Mouse (Mus musculus) intestine, embryonic 14.5 days (tissue): ENCODE results near the gene Thumpd1. TPM values are rescaled to one million over a fixed set of nuclear protein-coding genes. Genes with fewer than 3 reads are reported as not detected.
A peak's percentile ranks its signal among the peaks of the same experiment; 100 is the strongest.

Experiments used
- ATAC-seq: fragments of 200-750 bp; cut with Nextera tagmentation; replicated peaks from 2 replicates; pipeline ENCODE4 v1.8.0; 2017; ENCODE audit warnings: low read depth, moderate number of reproducible peaks, moderate TSS enrichment, moderate library complexity; ENCODE audit not compliant: low FRiP score, low TSS enrichment
- DNase-seq: peaks from one replicate; pipeline ENCODE4 v3.0.0-alpha.2; 2018; ENCODE audit warnings: low spot score
- H3K27ac ChIP-seq: fragments of 300-500 bp; sonication (generic); 2 replicates; pipeline ENCODE4 v1.5.1; 2014; ENCODE audit warnings: low read depth, mild to moderate bottlenecking, control low read depth
- H3K27me3 ChIP-seq: fragments of 300-500 bp; sonication (generic); replicated peaks from 2 replicates; pipeline ENCODE4 v1.6.1; 2014; ENCODE audit warnings: low read length, control low read depth; ENCODE audit not compliant: control insufficient read depth, insufficient read depth
- H3K36me3 ChIP-seq: fragments of 300-500 bp; sonication (generic); 2 replicates; pipeline ENCODE4 v1.6.1; 2014; ENCODE audit warnings: low read length, control low read depth; ENCODE audit not compliant: control insufficient read depth, insufficient read depth
- H3K4me1 ChIP-seq: fragments of 300-500 bp; sonication (generic); replicated peaks from 2 replicates; pipeline ENCODE4 v1.6.1; 2014; ENCODE audit warnings: low read length, control low read depth, mixed read lengths; ENCODE audit not compliant: control insufficient read depth, insufficient read depth
- H3K4me2 ChIP-seq: fragments of 300-500 bp; sonication (generic); 2 replicates; pipeline ENCODE4 v1.6.1; 2014; ENCODE audit warnings: low read length
- H3K4me3 ChIP-seq: fragments of 300-500 bp; sonication (generic); 2 replicates; pipeline ENCODE4 v1.5.1; 2014; ENCODE audit warnings: low read depth, low read length, control low read depth, mixed read lengths
- H3K9ac ChIP-seq: fragments of 300-500 bp; sonication (generic); 2 replicates; pipeline ENCODE4 v1.6.1; 2014; ENCODE audit warnings: mild to moderate bottlenecking, low read length
- H3K9me3 ChIP-seq: fragments of 300-500 bp; sonication (generic); 2 replicates; pipeline ENCODE4 v1.6.1; 2016; ENCODE audit warnings: low read length, control low read depth; ENCODE audit not compliant: control insufficient read depth
- WGBS: fragments of 180-500 bp; shearing (Covaris S2); extraction: QIAGEN DNeasy Blood & Tissue Kit; methylation state at CpG from one replicate; pipeline ENCODE4 v1.1.7; 2014; 5-methylcytosine and 5-hydroxymethylcytosine counted together
- polyA plus RNA-seq: library from polyadenylated mRNA; unstranded; fragments of >200 nt; fragmentation: Nextera tagmentation; extraction: Ambion mirVana; gene quantifications from 2 replicates; pipeline ENCODE4 v1.2.1, GENCODE M21; 2014

The Thumpd1 gene
- polyA plus RNA-seq, 1 experiment from 2014 or later = 84.4 TPM

- no peak overlapping the region for H3K27ac ChIP-seq
- DNase-seq (no peak), ATAC-seq (no peak)
- 83% methylated on average over 4 of the region's 4 CpGs for WGBS
- H3K27me3 ChIP-seq = no peaks in the 10 kb centered on the region
- H3K4me3 ChIP-seq = no peak overlapping the region
- no peaks in the 10 kb centered on the region for H3K4me1 ChIP-seq
- H3K9me3 ChIP-seq = no peaks in the 10 kb centered on the region
- no peaks in the 10 kb centered on the region for H3K36me3 ChIP-seq
- no peak overlapping the region for H3K9ac ChIP-seq
- no peak overlapping the region for H3K4me2 ChIP-seq
Observed at GRCm38 (mm10) chr7:119692302-119692701, 28.3 kb downstream of the Thumpd1 start.

DNA sequence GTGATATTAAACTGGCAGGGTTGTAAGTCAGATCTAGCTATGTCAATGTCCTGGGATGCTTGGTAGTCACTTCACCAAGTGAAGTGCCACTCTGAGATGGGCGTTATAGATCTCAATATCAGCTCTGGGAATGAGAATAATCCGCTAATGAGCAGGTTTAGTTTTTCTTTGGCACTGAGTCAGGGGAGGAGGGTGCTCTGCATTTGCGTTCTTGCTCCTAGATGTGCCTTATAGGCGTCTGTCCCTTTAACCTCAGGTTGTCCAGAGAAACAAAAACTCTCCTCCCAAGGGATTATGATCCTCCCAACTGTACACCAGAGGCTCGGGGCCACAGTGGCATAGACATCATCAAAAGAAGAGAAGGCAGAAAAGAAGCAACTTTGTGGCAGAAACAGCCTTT is 30.9 kb downstream of the Thumpd1 start, which contains the start of gene Acsm4:
Acsm4 (plus strand) TSS at position 301 of the 400 bp plus-strand sequence.
- no peak within 1 kb of the TSS for H3K4me3 ChIP-seq
- no peak within 1 kb of the TSS for H3K4me2 ChIP-seq
- H3K27me3 ChIP-seq = no peaks in the 10 kb centered on the region
- H3K36me3 ChIP-seq = no peaks in the 10 kb centered on the region
- DNase-seq = no peak
- H3K4me1 ChIP-seq = no peaks in the 10 kb centered on the region
- no peak for ATAC-seq
- H3K9me3 ChIP-seq = no peaks in the 10 kb centered on the region
- 72% methylated on average over 5 of the region's 5 CpGs for WGBS
- H3K27ac ChIP-seq = no peak within 1 kb of the TSS
- H3K9ac ChIP-seq = no peak within 1 kb of the TSS

DNA sequence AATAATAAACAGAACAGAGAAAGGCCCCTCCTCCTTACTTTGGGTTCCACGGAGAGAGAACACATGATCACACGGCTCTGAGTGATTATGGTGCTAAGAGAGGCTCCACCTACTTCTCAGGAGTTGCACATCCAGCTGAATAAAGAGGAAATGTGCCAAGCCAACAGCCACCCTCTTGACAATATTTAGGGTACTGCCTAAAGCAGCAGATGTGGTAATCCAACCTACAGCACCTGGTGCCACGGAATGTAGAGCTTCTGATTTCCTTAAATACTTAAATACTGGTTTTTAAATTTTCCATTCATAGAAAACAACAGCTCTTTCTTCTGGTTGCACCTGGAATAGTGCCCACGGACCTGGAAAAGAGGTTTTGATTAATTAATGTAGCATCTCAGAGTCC is 37.9 kb downstream of the Thumpd1 start:
- H3K9ac ChIP-seq = no peak overlapping the region
- no peak for DNase-seq
- 62% methylated on average over 4 of the region's 4 CpGs for WGBS

GRCm38 (mm10) chr7:119680107-119680506 is 40.5 kb downstream of the Thumpd1 start:
- no peak overlapping the region for H3K4me2 ChIP-seq
- H3K27me3 ChIP-seq = no peaks in the 10 kb centered on the region
- H3K27ac ChIP-seq = no peak overlapping the region
- H3K9me3 ChIP-seq = no peaks in the 10 kb centered on the region
- H3K4me3 ChIP-seq = no peak overlapping the region
- DNase-seq (no peak), ATAC-seq (no peak)
- WGBS = 74% methylated on average over 8 of the region's 8 CpGs
- no peaks in the 10 kb centered on the region for H3K36me3 ChIP-seq
- H3K4me1 ChIP-seq = no peaks in the 10 kb centered on the region
- H3K9ac ChIP-seq = no peak overlapping the region

More for the DNA sequence above, 37.9 kb downstream of the Thumpd1 start:
- Histone ChIP-seq H3K4me3 (no peak overlapping the region), H3K27ac (no peak overlapping the region), H3K9me3 (no peaks in the 10 kb centered on the region), H3K4me1 (no peaks in the 10 kb centered on the region), H3K36me3 (no peaks in the 10 kb centered on the region), H3K4me2 (no peak overlapping the region), H3K27me3 (no peaks in the 10 kb centered on the region)
- ATAC-seq = no peak

DNA sequence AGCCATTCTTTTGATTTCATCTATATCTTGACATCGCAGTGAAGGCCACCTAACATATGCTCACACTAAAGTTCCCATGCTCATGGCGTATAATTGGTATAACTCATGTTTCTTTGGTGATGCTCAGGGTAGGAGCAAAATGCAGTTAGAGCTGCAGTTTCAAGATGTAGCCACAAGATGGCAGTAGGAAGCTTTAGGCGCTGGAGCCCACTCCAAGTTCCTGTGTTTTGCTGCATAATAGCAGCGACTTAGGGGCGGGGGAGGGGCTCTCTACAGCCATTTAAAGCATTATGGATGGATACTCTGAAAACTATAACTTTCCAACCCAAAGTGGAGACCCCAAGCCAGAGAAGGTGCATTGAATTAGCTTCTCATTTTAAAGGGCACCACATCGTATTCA is 47.1 kb downstream of the Thumpd1 start:
- Histone ChIP-seq H3K9me3 (no peaks in the 10 kb centered on the region), H3K36me3 (no peaks in the 10 kb centered on the region), H3K27ac (no peak overlapping the region), H3K4me1 (no peaks in the 10 kb centered on the region), H3K27me3 (no peaks in the 10 kb centered on the region), H3K4me2 (no peak overlapping the region), H3K9ac (no peak overlapping the region), H3K4me3 (no peak overlapping the region)
- 19% methylated on average over 6 of the region's 6 CpGs for WGBS
- ATAC-seq (no peak), DNase-seq (peak; percentile 55)

DNA sequence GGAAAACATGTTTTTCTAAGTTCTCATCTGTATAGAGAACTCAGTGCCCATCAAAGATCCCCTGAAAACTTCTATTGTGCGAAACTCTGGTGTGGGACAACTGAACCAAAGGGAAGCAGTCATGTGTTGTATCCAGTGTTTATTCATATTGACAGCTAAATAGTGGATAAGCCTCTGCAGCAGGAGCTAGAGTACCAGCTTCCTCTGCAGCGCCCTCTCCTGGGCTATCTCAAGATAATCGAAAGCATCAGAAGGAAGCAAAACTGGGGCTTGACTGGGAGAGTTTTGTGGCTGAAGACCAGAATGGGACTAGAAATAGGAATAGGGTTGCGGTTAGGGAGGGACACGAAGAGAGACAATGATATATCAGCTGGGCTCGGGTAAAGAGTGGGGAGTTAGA is 49.7 kb downstream of the Thumpd1 start:
- H3K4me2 ChIP-seq = no peak overlapping the region
- no peak for DNase-seq

GRCm38 (mm10) chr7:119670395-119670794 is 50.2 kb downstream of the Thumpd1 start:
- H3K4me1 ChIP-seq = no peaks in the 10 kb centered on the region
- H3K9ac ChIP-seq = no peak overlapping the region
- no peak overlapping the region for H3K4me2 ChIP-seq
- no peak for DNase-seq
- no peaks in the 10 kb centered on the region for H3K9me3 ChIP-seq
- WGBS = 52% methylated on average over 5 of the region's 5 CpGs
- H3K27ac ChIP-seq = no peak overlapping the region
- H3K36me3 ChIP-seq = no peaks in the 10 kb centered on the region
- H3K4me3 ChIP-seq = no peak overlapping the region
- no peak for ATAC-seq
- no peaks in the 10 kb centered on the region for H3K27me3 ChIP-seq

More for the DNA sequence above, 49.7 kb downstream of the Thumpd1 start:
- no peaks in the 10 kb centered on the region for H3K4me1 ChIP-seq
- no peaks in the 10 kb centered on the region for H3K9me3 ChIP-seq
- no peak overlapping the region for H3K27ac ChIP-seq
- WGBS = 40% methylated on average over 6 of the region's 6 CpGs
- no peak overlapping the region for H3K4me3 ChIP-seq
- no peak for ATAC-seq
- H3K27me3 ChIP-seq = no peaks in the 10 kb centered on the region
- no peaks in the 10 kb centered on the region for H3K36me3 ChIP-seq
- no peak overlapping the region for H3K9ac ChIP-seq

DNA sequence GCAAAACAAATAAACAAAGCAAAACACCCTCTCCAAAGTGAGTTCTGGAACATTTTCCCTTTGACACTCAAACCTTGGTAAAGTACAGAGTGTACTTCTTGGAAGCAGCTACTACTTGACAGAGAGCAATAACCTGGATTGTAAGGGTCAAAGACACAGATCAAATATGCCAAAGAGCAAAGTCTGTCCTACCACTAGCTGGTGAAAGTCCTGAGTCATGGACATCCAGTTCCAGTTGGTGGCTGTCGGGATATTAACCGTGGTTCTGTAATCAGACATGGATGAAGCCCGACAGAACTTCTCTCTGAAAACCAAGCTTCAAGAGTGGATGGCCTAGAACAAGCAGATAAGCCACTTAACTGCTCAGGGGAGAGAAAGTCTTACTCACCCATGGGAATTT is 52.7 kb downstream of the Thumpd1 start:
- no peak overlapping the region for H3K27ac ChIP-seq
- no peaks in the 10 kb centered on the region for H3K9me3 ChIP-seq
- WGBS = 85% methylated on average over 3 of the region's 3 CpGs
- H3K9ac ChIP-seq = no peak overlapping the region
- no peak for DNase-seq
- H3K36me3 ChIP-seq = no peaks in the 10 kb centered on the region
- ATAC-seq = no peak
- H3K4me1 ChIP-seq = no peaks in the 10 kb centered on the region
- no peaks in the 10 kb centered on the region for H3K27me3 ChIP-seq
- H3K4me3 ChIP-seq = no peak overlapping the region
- no peak overlapping the region for H3K4me2 ChIP-seq
